Mouse (Mus musculus) heart, embryonic 16.5 days (tissue): ENCODE results near the gene Lrch3. TPM values are rescaled to one million over a fixed set of nuclear protein-coding genes. Genes with fewer than 3 reads are reported as not detected.

ENCODE experiments used
- polyA plus RNA-seq: library from polyadenylated mRNA; unstranded; fragments of >200 nt; fragmentation: Nextera tagmentation; extraction: Ambion mirVana; gene quantifications from 2 replicates; pipeline ENCODE4 v1.2.1, GENCODE M21; 2015

Gene Lrch3
- polyA plus RNA-seq, 1 experiment from 2014 or later: 15.0 TPM

Other genes starting within 250 kb of the Lrch3 start
- 0.21 and 0.51 TPM in 2 replicates for gene Muc4, start 178.2 kb upstream of the Lrch3 start, polyA plus RNA-seq
- 0.16 and 0.19 TPM in 2 replicates for gene Muc20, start 116.7 kb upstream of the Lrch3 start, polyA plus RNA-seq
- not detected in 2 replicates for gene Smbd1, start 103.6 kb upstream of the Lrch3 start, polyA plus RNA-seq
- gene Fyttd1, start 36.6 kb upstream of the Lrch3 start, polyA plus RNA-seq: 116 and 119 TPM in 2 replicates
- 32.7 and 33.2 TPM in 2 replicates for gene Rubcn, start 36.3 kb upstream of the Lrch3 start, polyA plus RNA-seq
- 2.0 and 2.9 TPM in 2 replicates for gene Iqcg, start 142.1 kb downstream of the Lrch3 start, polyA plus RNA-seq
- 500 and 510 TPM in 2 replicates for gene Rpl35a, start 142.4 kb downstream of the Lrch3 start, polyA plus RNA-seq
- gene Lmln, start 148.4 kb downstream of the Lrch3 start, polyA plus RNA-seq: 1.8 and 2.0 TPM in 2 replicates